Mouse (Mus musculus): ENCODE data around the gene C1qtnf1. TPM values are rescaled to one million over a fixed set of nuclear protein-coding genes. Genes with fewer than 3 reads are reported as not detected.

C1qtnf1 gene
- polyA plus RNA-seq, 1 experiment from 2014 or later, result 7.2 TPM

- H3K4me3 ChIP-seq (replicated peaks), result no peak overlapping the region
- no peak overlapping the region for H3K9ac ChIP-seq
- WGBS, result 21% methylated on average over 3 of the region's 3 CpGs
- H3K27ac ChIP-seq, result peak overlapping the region; percentile 76; the same call in 1 of the 2 replicates
- peak overlapping the region; percentile 65 for H3K4me2 ChIP-seq
- H3K27me3 ChIP-seq, result peaks cover 13% of the 10 kb centered on the region; the same call in 1 of the 2 replicates
- no peaks in the 10 kb centered on the region for H3K9me3 ChIP-seq (replicated peaks)
- no peak for ATAC-seq (replicated peaks; ENCODE audit: low FRiP score)
- H3K36me3 ChIP-seq, result no peaks in the 10 kb centered on the region
- peaks cover 61% of the 10 kb centered on the region for H3K4me1 ChIP-seq
Observed at GRCm38 (mm10) chr11:118427266-118427779, 680 bp upstream of the C1qtnf1 start.

- Histone ChIP-seq H3K9ac (peak overlapping the region; percentile 36; the same call in 1 of the 2 replicates), H3K27me3 (peaks cover 13% of the 10 kb centered on the region; the same call in 1 of the 2 replicates), H3K36me3 (no peaks in the 10 kb centered on the region), H3K4me1 (peaks cover 67% of the 10 kb centered on the region), H3K4me3 (replicated peaks) (peak overlapping the region; percentile 39), H3K9me3 (replicated peaks) (no peaks in the 10 kb centered on the region), H3K27ac (peak overlapping the region; percentile 76), H3K4me2 (peak overlapping the region; percentile 65)
- 4% methylated on average over 11 of the region's 11 CpGs for WGBS
- ATAC-seq (replicated peaks; ENCODE audit: low FRiP score), result peak; percentile 46; the same call in 1 of the 2 replicates
Observed at GRCm38 (mm10) chr11:118428460-118428868, 461 bp downstream of the C1qtnf1 start.

- Histone ChIP-seq H3K36me3 (no peaks in the 10 kb centered on the region), H3K9ac (0 out of 2 replicates have a peak overlapping the region, but pooled peaks have one; percentile 36), H3K4me2 (peak overlapping the region; percentile 65), H3K27ac (peak overlapping the region; percentile 76), H3K9me3 (replicated peaks) (no peaks in the 10 kb centered on the region), H3K27me3 (peaks cover 13% of the 10 kb centered on the region; the same call in 1 of the 2 replicates), H3K4me1 (peaks cover 67% of the 10 kb centered on the region), H3K4me3 (replicated peaks) (peak overlapping the region; percentile 39)
- WGBS, result 33% methylated on average over 8 of the region's 8 CpGs
- ATAC-seq (replicated peaks; ENCODE audit: low FRiP score), result 0 out of 2 replicates have a peak, but pooled peaks have one; percentile 24
Observed at GRCm38 (mm10) chr11:118428944-118429709, 1.1 kb downstream of the C1qtnf1 start.

- no peak for ATAC-seq (replicated peaks; ENCODE audit: low FRiP score)
- 30% methylated on average over 4 of the region's 4 CpGs for WGBS
- no peaks in the 10 kb centered on the region for H3K9me3 ChIP-seq (replicated peaks)
- no peak overlapping the region for H3K4me2 ChIP-seq
- no peak overlapping the region for H3K9ac ChIP-seq
- no peaks in the 10 kb centered on the region for H3K36me3 ChIP-seq
- no peak overlapping the region for H3K4me3 ChIP-seq (replicated peaks)
- peaks cover 11% of the 10 kb centered on the region; the same call in 1 of the 2 replicates for H3K27me3 ChIP-seq
- H3K27ac ChIP-seq, result 0 out of 2 replicates have a peak overlapping the region, but pooled peaks have one; percentile 62
- H3K4me1 ChIP-seq, result peaks cover 71% of the 10 kb centered on the region
Observed at GRCm38 (mm10) chr11:118430291-118430885, 2.4 kb downstream of the C1qtnf1 start.

- no peak for ATAC-seq (replicated peaks; ENCODE audit: low FRiP score)
- WGBS, result 79% methylated on average over 16 of the region's 16 CpGs
- peaks cover 71% of the 10 kb centered on the region for H3K4me1 ChIP-seq
Observed at GRCm38 (mm10) chr11:118431100-118431948, 3.3 kb downstream of the C1qtnf1 start.

GRCm38 (mm10) chr11:118433398-118433868 is 5.4 kb downstream of the C1qtnf1 start:
- Histone ChIP-seq H3K36me3 (no peaks in the 10 kb centered on the region), H3K9me3 (replicated peaks) (no peaks in the 10 kb centered on the region), H3K4me1 (peaks cover 65% of the 10 kb centered on the region), H3K4me3 (replicated peaks) (peak overlapping the region; percentile 28), H3K4me2 (peak overlapping the region; percentile 55), H3K9ac (no peak overlapping the region), H3K27ac (peak overlapping the region; percentile 71), H3K27me3 (no peaks in the 10 kb centered on the region)
- 65% methylated on average over 10 of the region's 10 CpGs for WGBS
- ATAC-seq (replicated peaks; ENCODE audit: low FRiP score), result no peak

More at GRCm38 (mm10) chr11:118431100-118431948, 3.3 kb downstream of the C1qtnf1 start:
- Histone ChIP-seq H3K4me2 (no peak overlapping the region), H3K9me3 (replicated peaks) (no peaks in the 10 kb centered on the region), H3K36me3 (no peaks in the 10 kb centered on the region), H3K27ac (0 out of 2 replicates have a peak overlapping the region, but pooled peaks have one; percentile 28), H3K27me3 (peaks cover 3% of the 10 kb centered on the region; the same call in 1 of the 2 replicates), H3K9ac (no peak overlapping the region), H3K4me3 (replicated peaks) (no peak overlapping the region)

- H3K27ac ChIP-seq, result peak overlapping the region; percentile 71
- no peak for ATAC-seq (replicated peaks; ENCODE audit: low FRiP score)
- no peaks in the 10 kb centered on the region for H3K36me3 ChIP-seq
- H3K4me1 ChIP-seq, result peaks cover 65% of the 10 kb centered on the region
- 37% methylated on average over 13 of the region's 13 CpGs for WGBS
- H3K9ac ChIP-seq, result 0 out of 2 replicates have a peak overlapping the region, but pooled peaks have one; percentile 4
- H3K4me2 ChIP-seq, result peak overlapping the region; percentile 55
- H3K27me3 ChIP-seq, result no peaks in the 10 kb centered on the region
- peak overlapping the region; percentile 28 for H3K4me3 ChIP-seq (replicated peaks)
- no peaks in the 10 kb centered on the region for H3K9me3 ChIP-seq (replicated peaks)
Observed at GRCm38 (mm10) chr11:118434093-118434492, 6.1 kb downstream of the C1qtnf1 start.

- H3K27ac ChIP-seq, result peak overlapping the region; percentile 37; the same call in 1 of the 2 replicates
- 57% methylated on average over 6 of the region's 6 CpGs for WGBS
- ATAC-seq (replicated peaks; ENCODE audit: low FRiP score), result no peak
Observed at GRCm38 (mm10) chr11:118436471-118436935, 8.5 kb downstream of the C1qtnf1 start.

GRCm38 (mm10) chr11:118438665-118439414 is 10.8 kb downstream of the C1qtnf1 start:
- WGBS, result 31% methylated on average over 11 of the region's 11 CpGs
- Histone ChIP-seq H3K27ac (no peak overlapping the region), H3K36me3 (no peaks in the 10 kb centered on the region), H3K9me3 (replicated peaks) (no peaks in the 10 kb centered on the region), H3K4me2 (no peak overlapping the region), H3K4me1 (peaks cover 31% of the 10 kb centered on the region), H3K4me3 (replicated peaks) (no peak overlapping the region), H3K27me3 (no peaks in the 10 kb centered on the region), H3K9ac (peak overlapping the region; percentile 5; the same call in 1 of the 2 replicates)
- ATAC-seq (replicated peaks; ENCODE audit: low FRiP score), result no peak

More at GRCm38 (mm10) chr11:118436471-118436935, 8.5 kb downstream of the C1qtnf1 start:
- no peak overlapping the region for H3K4me2 ChIP-seq
- no peaks in the 10 kb centered on the region for H3K27me3 ChIP-seq
- no peak overlapping the region for H3K4me3 ChIP-seq (replicated peaks)
- H3K9ac ChIP-seq, result no peak overlapping the region
- no peaks in the 10 kb centered on the region for H3K36me3 ChIP-seq
- H3K4me1 ChIP-seq, result peaks cover 50% of the 10 kb centered on the region
- no peaks in the 10 kb centered on the region for H3K9me3 ChIP-seq (replicated peaks)

GRCm38 (mm10) chr11:118442691-118443090 is 14.7 kb downstream of the C1qtnf1 start:
- 78% methylated on average over 13 of the region's 13 CpGs for WGBS
- H3K27me3 ChIP-seq, result 0 out of 2 replicates have a peak, but pooled peaks cover 4% of the 10 kb centered on the region
- H3K27ac ChIP-seq, result no peak overlapping the region
- no peak for ATAC-seq (replicated peaks; ENCODE audit: low FRiP score)
- no peaks in the 10 kb centered on the region for H3K9me3 ChIP-seq (replicated peaks)
- no peak overlapping the region for H3K4me2 ChIP-seq
- no peaks in the 10 kb centered on the region for H3K36me3 ChIP-seq
- H3K9ac ChIP-seq, result no peak overlapping the region
- no peak overlapping the region for H3K4me3 ChIP-seq (replicated peaks)
- peaks cover 14% of the 10 kb centered on the region for H3K4me1 ChIP-seq
